Mouse (Mus musculus) C2C12 (cell line): ENCODE results near the gene Gm4553.

Experiments
- CTCF ChIP-seq: IDR thresholded peaks from one replicate; pipeline ENCODE4 v1.5.1; 2011; ENCODE audit not compliant: control insufficient read depth, insufficient read depth, insufficient read length
- FOSL1 ChIP-seq: IDR thresholded peaks from one replicate; pipeline ENCODE4 v1.8.0; 2011; ENCODE audit warnings: mild to moderate bottlenecking, low read length; ENCODE audit not compliant: poor library complexity, insufficient read depth, severe bottlenecking
- USF1 ChIP-seq: IDR thresholded peaks from one replicate; pipeline ENCODE4 v1.6.1; 2011; ENCODE audit warnings: low read depth, mild to moderate bottlenecking, control low read depth, moderate library complexity

DNA sequence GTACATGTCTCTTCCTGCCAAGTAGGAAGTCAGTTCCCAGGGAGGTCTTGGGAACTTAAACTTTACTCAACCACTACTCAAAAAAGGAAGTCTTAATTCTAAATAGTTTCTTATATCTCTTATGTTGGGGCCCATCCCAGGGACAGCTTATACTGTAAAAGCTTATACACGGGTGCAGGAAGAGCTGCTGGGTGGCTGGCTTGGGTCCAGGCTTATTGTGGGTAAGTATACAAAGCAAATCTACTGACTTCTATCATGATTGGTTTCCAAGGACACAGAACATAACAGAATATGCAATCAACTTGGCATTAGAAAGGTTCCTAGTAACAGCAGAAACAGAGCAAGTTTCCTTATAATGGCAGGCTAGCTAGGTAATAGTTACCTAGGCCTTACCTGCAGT is 10.2 kb downstream of the Gm4553 start:
- TF ChIP-seq CTCF (no peak), FOSL1 (no peak), USF1 (no peak)
